Mouse (Mus musculus) kidney, adult 2 months (tissue): ENCODE results near the gene Hoxc6.

Experiments used
- CTCF ChIP-seq: fragments of 200-500 bp; conservative IDR thresholded peaks from 2 replicates; pipeline ENCODE4 v1.5.1; 2011; ENCODE audit warnings: low read depth, mild to moderate bottlenecking, control low read depth, low read length, moderate library complexity, mixed read lengths; ENCODE audit not compliant: insufficient read depth, insufficient read length
- POLR2A ChIP-seq: fragments of 200-500 bp; IDR thresholded peaks from one replicate; pipeline ENCODE4 v1.6.1; 2011; ENCODE audit warnings: low read depth, low read length, control low read depth

DNA sequence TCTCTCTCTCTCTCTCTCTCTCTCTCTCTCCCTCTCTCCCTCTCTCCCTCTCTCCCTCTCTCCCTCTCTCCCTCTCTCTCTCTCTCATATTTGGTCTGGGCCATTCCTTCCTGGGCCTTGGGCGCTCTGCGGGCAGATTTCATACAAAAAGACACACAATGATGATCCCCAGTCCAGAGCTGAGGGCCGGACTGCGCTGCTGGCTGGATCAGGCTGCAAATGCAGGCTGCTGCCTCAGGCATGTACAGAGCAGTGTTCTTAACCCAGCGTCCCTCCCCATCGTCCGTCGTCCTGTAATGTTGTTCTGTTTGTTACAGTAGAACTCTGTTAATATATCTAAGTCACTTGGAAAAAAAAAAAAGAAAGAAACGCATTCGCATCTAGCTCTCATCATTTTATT is 13.5 kb upstream of the Hoxc6 start:
- TF ChIP-seq CTCF = no peak
- TF ChIP-seq POLR2A = no peak
